Mouse (Mus musculus): ENCODE measurements around the gene Cnnm3.

Gene Cnnm3

GRCm38 (mm10) chr1:36555798-36556395, 44.2 kb downstream of the Cnnm3 start:
- no peak for DNase-seq (ENCODE audit: low read depth in 2 of 2, low spot score in 2 of 2)

DNA sequence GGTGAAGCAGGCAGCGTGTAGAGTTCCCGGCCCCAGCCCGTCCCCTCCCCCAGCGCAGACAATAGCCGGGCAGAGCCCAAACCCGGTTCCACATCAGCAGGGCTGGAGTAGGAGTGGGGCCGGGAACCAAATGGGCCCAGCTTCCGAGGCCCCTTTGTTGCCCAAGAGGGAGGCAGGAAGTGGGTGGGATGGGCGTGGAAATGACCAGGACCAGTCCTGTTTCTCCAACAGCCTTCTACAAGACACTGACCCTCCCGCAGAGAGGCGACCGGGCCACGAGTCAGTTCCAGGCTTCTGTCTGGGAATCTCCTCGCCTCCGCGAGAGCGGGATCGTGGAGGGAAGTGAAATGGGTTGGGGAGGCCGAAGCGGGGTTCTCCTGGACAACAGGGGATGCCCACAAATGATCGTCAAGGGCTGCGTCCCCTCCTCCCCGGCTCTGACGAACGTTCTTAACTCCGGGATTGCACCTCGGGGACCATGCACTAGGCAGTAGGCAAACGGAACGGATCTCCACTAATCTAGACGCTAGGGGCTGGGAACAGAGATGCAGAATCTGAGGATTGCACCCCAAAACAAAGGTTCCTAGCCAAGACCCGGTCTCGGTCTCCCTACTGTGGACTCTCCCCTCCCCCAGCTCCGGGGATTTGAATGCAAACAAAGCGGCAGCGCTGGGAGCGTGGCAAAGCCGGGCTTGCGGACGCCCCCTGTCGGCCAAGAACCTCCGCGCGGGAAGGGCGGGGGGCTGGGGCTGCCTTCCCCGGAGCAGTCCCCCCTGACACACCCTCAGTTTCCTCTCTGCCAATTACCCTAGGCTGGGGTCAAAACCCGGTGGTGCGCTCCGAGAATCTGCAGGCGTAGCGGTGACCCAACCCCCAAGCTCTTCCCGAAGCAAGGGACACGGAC, 45.1 kb downstream of the Cnnm3 start:
- DNase-seq (ENCODE audit: low read depth in 2 of 2, low spot score in 2 of 2): peak; percentile 76 to 80

- peak in 1 of 2 experiments; percentile 16 for DNase-seq (ENCODE audit: low read depth in 2 of 2, low spot score in 2 of 2)
Measured at GRCm38 (mm10) chr1:36557457-36558011, 45.9 kb downstream of the Cnnm3 start.

DNA sequence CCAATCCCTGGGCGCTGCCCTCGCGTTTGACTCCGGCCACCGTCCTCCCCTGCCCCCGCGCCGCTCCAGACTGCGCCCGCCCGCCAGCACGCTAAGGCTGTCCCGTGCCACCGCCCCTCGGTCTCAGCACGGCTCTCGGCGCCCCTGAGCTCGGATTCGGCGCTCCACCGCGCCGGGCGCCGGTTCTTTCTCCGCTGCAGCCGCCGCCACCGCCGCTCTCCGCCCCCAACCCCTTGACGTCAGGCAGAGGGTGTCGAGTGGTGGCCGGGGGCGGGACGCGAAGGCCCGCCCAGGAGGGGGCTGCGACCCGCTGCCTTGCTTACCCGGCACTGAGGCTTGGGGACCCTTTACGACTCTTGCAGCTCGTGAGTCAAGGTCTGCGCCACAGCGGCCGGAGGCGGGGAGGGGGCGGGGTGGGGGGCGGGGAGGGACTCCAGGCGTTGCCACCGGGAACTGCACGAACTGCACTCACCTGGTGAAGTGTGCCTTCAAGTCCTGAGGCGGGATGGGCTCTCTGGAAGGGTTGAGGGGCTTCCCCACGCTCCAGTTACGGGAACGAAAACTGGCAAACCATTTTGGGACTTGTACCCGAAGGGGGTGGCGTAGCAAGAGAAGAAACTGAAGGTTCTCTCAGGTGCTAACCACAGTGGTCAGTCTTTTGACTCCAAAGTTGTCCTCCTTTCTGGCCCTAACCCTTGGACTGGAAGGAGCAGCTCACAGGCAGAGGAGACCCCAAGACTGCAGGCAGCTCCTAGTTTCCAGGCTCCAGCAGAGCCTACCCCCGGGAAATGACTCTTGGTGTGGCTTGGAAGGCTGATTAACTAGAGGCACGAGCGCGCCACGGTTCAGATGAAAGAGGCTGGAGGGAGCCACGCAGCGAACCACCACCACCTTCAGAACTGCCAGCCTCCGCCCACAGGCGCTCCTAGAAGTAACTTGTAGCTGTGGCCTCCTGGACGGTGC, 46.6 kb downstream of the Cnnm3 start, which contains the start of gene Sema4c:
Gene Sema4c, minus strand, starts transcription at position 319 of the 963 bp plus-strand sequence.
- peak; percentile 38 to 45 for DNase-seq (ENCODE audit: low read depth in 2 of 2, low spot score in 2 of 2)

DNA sequence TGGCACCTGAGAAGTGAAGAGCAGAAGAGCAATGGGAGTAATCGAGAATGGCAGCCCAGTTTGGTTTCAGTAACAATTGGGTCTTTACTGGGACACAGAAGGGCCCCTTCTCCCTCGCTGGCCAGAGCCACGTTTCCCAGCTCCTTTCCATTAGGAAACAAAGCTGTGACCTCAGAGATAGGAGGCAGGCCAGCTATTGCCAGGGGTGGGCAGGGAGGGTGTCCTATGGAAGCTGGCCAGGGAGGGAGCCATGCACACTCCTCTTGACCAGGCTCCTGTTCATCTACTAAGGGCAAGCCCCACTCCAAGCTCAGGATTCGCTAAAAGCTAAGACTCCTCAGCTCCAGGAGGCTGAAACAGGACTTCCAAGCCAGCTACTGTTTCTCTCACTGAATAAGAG, 47.6 kb downstream of the Cnnm3 start:
- no peak for DNase-seq (ENCODE audit: low read depth in 2 of 2, low spot score in 2 of 2)

- DNase-seq (ENCODE audit: low read depth in 2 of 2, low spot score in 2 of 2): no peak
Measured at GRCm38 (mm10) chr1:36559888-36560287, 48.2 kb downstream of the Cnnm3 start.

GRCm38 (mm10) chr1:36560903-36561302, 49.2 kb downstream of the Cnnm3 start:
- no peak for DNase-seq (ENCODE audit: low read depth in 2 of 2, low spot score in 2 of 2)

DNA sequence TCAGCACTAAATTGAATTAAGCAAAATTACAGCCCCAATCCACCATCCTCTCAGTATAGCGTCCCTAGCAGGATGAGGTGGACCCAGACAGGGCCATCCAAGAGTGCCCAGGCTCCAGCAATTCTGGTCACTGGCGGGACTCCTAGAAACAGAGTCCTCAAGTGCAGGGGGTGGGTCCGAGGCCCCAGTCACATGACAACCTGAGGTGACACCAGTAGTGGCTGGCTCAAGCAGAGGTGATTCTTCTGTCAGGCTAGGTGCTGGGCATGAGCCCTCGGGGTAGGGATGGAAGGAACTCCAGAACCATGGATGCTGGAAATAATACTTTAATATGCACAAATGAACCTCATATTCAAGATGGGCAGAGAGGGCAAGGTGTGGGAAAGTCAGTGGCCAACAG, 50.7 kb downstream of the Cnnm3 start:
- no peak for DNase-seq (ENCODE audit: low read depth in 2 of 2, low spot score in 2 of 2)

- DNase-seq (ENCODE audit: low read depth in 2 of 2, low spot score in 2 of 2): no peak
Measured at GRCm38 (mm10) chr1:36563197-36563596, 51.5 kb downstream of the Cnnm3 start.

DNA sequence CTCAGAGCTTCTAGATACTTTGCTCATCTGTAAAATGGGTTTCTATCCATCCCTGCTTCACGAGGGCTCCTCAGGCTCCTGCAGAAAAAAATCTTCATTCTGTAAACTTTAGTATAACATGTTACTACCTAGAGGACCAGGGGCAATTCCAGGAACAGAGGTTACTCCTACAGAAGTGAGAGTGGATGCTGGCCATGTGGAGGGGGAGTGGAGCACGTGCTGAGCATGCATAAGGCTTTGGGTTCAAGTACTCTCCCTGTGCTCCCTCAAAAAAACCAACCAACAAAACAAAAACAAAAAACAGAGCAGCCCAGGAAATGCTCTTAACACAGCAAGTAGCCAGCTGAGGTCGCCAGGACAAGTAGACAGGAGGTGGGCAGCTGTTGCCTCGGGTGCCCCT, 52.0 kb downstream of the Cnnm3 start:
- no peak for DNase-seq (ENCODE audit: low read depth in 2 of 2, low spot score in 2 of 2)

DNA sequence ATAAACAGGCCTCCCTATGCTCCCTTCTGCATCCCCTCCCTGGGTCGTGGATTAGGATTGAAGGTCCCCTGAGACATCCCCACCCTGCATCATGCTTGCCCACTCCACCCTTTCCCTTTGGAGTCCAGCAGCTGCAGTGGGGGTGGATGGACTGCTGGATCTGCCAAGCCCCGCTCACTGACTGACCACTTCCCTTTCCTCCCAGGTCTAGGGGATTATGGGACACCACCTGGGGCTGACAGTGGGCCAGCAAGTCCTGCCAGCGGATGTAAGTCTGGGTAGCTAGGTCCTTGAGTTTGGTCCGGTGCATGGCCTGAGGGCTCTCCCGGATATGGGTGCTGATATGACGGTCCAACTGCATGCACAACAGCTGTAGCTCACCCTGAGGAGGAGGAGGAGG, 52.4 kb downstream of the Cnnm3 start:
- DNase-seq (ENCODE audit: low read depth in 2 of 2, low spot score in 2 of 2): no peak

- no peak for DNase-seq (ENCODE audit: low read depth in 2 of 2, low spot score in 2 of 2)
Measured at GRCm38 (mm10) chr1:36566425-36566824, 54.8 kb downstream of the Cnnm3 start.

DNA sequence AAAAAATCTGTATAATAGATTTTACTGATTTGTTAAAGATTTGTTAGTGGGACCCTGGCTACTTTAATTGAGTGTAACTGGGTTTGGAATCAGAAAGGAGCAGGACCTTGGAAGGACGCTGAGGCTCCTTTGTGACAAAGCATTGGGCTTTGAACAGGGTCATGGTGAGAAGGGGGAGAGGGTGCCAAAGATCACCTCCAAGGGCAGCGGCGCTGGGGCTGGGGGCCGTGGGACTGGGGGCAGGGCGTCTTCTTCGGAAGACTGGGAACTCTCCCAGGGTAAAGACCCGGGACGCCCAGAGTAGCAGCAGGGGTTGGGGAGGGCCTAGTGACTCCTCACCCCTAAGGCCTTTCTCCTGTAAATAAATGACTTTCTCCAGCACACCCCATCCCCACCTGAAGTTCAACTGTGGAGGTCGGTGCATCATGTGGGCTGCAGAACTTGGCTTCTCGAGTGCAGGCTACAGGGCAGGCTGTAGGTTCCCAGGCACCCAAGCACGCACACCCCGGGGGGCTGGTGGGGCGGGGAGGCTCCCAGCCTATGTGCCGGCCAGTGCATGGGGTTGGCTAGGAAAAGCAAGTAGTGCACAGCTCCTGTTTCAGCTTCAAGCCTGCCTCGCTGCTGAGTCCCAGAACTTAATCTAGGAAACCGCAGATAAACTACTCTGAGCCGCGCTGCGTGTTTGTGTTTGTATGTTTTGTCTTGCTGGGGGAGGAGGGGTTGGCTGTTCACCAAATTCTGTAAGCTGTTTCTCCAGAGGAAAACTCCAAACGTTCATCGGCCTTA, 56.3 kb downstream of the Cnnm3 start:
- DNase-seq (ENCODE audit: low read depth in 2 of 2, low spot score in 2 of 2): no peak

DNA sequence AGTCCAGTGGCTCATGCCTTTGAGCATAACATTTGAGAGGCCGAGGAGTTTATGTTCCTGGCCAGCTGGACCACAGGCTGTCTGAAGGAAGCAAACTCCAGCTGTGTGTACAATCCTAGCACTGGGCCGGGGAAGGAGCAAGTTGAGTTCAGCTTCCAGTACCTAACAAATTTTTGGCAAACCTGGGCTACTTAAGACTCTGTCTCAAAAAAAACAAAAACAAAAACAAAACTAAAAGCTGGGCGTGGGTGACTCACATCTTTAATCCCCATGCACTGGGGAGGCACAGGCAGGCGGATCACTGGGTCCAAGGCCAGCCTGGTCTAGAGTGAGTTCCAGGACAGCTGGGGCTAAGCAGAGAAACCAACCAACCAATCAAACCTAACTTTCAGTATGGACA, 57.1 kb downstream of the Cnnm3 start:
- DNase-seq (ENCODE audit: low read depth in 2 of 2, low spot score in 2 of 2): no peak

DNA sequence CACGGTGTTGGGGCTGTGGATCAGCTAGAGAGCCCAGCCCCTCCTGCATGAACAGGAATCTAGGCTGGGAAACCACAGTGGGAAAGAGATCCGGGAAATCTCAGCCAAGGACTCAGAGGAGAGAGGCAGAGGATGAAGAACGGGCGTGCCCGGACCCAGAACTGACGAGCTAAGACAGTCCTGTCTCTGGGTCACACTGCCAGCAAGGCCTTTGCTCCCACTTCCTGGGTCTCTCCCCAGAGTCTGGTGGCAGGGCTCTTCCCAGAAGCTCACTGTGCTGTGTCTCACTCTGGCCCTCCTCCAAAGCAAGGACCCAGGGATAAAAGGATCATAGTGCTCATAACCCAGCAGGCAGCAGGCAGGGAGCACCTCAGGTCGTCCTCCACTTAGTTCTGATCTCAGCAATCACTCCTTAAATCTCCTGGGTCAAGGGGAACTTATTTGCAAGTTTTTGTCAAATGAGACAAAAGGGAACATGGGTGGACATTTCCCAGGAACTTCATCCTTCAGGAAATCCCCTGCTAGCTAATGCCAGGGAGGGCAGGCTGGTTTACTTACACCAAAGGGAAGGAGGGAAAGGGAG, 58.1 kb downstream of the Cnnm3 start:
- DNase-seq (ENCODE audit: low read depth in 2 of 2, low spot score in 2 of 2): no peak

GRCm38 (mm10) chr1:36570320-36570719, 58.7 kb downstream of the Cnnm3 start:
- DNase-seq (ENCODE audit: low read depth in 2 of 2, low spot score in 2 of 2): no peak

- DNase-seq (ENCODE audit: low read depth in 2 of 2, low spot score in 2 of 2): no peak
Measured at GRCm38 (mm10) chr1:36571627-36572026, 60.0 kb downstream of the Cnnm3 start.

DNA sequence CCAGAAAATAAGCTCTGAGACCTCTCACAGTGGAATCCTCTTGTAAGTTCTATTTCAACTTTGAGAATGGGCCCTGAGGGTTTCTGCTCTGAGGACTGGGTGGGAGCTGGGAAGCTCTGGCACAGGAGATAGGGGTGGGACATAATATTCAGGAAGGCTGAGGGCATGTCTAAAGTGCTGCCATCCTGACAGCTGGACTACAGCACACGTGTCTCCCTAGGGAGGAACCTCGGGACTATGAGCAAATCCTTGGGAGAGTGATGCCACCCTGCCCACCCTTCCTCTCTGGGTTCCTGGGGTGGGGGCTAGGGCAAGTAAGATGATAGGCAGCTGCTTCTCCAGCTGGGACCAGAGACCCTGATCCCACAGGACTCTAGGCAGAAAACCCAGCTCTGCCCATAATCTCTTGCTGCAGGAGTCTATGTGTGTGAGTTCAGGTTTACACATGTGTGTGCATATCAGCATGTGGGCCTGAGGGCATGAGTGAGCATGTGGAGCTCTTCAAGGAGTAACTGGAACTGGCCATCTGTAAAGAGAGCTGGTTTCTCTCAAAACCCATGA, 60.6 kb downstream of the Cnnm3 start:
- DNase-seq (ENCODE audit: low read depth in 2 of 2, low spot score in 2 of 2): no peak

DNA sequence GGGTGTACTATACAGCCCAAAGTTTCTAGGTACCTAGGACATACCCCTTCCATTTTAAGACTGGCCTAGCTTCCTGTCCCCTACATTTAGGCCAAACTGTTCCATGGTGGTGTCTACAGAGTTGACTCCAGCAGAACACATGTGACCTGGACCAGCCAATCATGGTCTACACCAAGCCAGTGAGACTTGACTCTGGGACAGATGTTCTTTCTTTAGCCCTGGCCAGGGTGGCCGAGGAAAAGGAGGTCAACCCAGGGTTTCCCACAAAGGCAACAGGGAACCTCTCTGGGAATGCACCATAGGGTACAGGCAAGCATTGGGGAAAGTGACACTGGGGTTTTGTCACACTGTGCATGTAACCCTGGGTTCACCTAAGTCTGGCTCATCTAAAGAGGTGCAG, 61.0 kb downstream of the Cnnm3 start:
- DNase-seq (ENCODE audit: low read depth in 2 of 2, low spot score in 2 of 2): no peak

DNA sequence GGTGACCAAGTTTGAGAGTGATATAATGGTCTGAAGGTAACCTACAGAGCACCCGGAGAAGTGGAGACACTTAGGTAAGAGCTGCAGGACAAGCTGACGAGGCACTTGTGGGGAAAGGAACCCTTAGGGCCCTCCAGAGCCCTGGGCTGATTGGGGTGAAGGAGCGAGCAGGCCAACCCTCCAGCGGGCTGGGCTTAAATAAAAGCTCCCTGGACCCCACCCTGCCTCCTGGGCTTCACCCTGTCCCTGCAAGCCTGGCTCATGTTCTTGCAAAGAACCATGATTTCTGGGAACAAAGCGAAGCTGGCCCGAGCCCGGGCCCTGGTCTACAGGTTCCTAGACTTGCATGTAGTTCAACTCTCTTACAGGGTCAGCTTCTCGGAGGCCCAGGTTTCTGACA, 61.9 kb downstream of the Cnnm3 start:
- no peak for DNase-seq (ENCODE audit: low read depth in 2 of 2, low spot score in 2 of 2)

Measured in CD8-positive naive resting alpha-beta T cell, adult 2 months (primary cell).